Mouse (Mus musculus) bone marrow macrophage, adult 2 months (primary cell): ENCODE results near the gene Noxo1.

ENCODE experiments used
- CTCF ChIP-seq: IDR thresholded peaks from 2 replicates; pipeline ENCODE4 v1.5.1; 2012; ENCODE audit warnings: low read depth, mild to moderate bottlenecking, low read length, moderate library complexity
- POLR2A ChIP-seq: IDR thresholded peaks from 2 replicates; pipeline ENCODE4 v1.6.1; 2012; ENCODE audit warnings: mild to moderate bottlenecking, low read depth, low read length, borderline replicate concordance

DNA sequence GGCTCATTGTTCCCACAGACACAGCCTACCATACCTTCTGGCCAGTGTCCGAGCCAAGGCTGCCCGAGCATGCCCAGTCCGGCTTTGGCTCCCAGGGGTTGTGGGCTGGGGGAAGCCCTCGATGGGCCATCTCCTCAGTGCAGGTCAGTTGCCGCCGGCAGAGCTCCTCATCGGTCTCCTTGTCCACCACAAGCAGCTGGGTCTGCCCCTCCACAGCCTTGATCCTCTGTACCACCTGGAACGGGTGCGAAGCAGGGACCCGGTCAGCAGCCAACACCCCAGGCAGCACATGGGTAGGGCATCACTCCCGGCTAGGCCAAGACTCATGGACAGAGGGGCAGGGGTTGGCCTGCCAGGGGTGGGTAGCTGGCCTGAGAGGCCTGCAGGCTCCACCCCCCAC, 48.5 kb upstream of the Noxo1 start:
- TF ChIP-seq CTCF (no peak), POLR2A (no peak)
